Mouse (Mus musculus): ENCODE data around the gene Zfp473. TPM values are rescaled to one million over a fixed set of nuclear protein-coding genes. Genes with fewer than 3 reads are reported as not detected.
"Not testable (repeated sequence)": the region's sequence is repeated elsewhere in the genome, so short reads cannot be mapped to it uniquely, and the experiment has no call there.

Zfp473 gene
- total RNA-seq, 2 experiments from 2014 or later, result 3.3 to 4.6 TPM

GRCm38 (mm10) chr7:44726343-44726742 is 24.5 kb downstream of the Zfp473 start:
- no peak for ATAC-seq (replicated peaks; ENCODE audit: low FRiP score, poor library complexity, severe bottlenecking)

- no peak for ATAC-seq (replicated peaks; ENCODE audit: low FRiP score, poor library complexity, severe bottlenecking)
Measured at GRCm38 (mm10) chr7:44724316-44724715, 26.5 kb downstream of the Zfp473 start.

GRCm38 (mm10) chr7:44722058-44722457 is 28.8 kb downstream of the Zfp473 start:
- no peak for ATAC-seq (replicated peaks; ENCODE audit: low FRiP score, poor library complexity, severe bottlenecking)

- ATAC-seq (replicated peaks; ENCODE audit: low FRiP score, poor library complexity, severe bottlenecking), result no peak
Measured at GRCm38 (mm10) chr7:44709881-44710280, 41.0 kb downstream of the Zfp473 start.

- ATAC-seq (replicated peaks; ENCODE audit: low FRiP score, poor library complexity, severe bottlenecking), result no peak
Measured at GRCm38 (mm10) chr7:44708574-44708973, 42.3 kb downstream of the Zfp473 start, which contains the start of gene Izumo2. TSS of gene Izumo2 (plus strand) at chr7:44708742.

- ATAC-seq (replicated peaks; ENCODE audit: low FRiP score, poor library complexity, severe bottlenecking), result not testable (repeated sequence)
Measured at GRCm38 (mm10) chr7:44708093-44708492, 42.8 kb downstream of the Zfp473 start.

- ATAC-seq (replicated peaks; ENCODE audit: low FRiP score, poor library complexity, severe bottlenecking), result no peak
Measured at GRCm38 (mm10) chr7:44707169-44707675, 43.6 kb downstream of the Zfp473 start.

- ATAC-seq (replicated peaks; ENCODE audit: low FRiP score, poor library complexity, severe bottlenecking), result no peak
Measured at GRCm38 (mm10) chr7:44706322-44706721, 44.5 kb downstream of the Zfp473 start.

- ATAC-seq (replicated peaks; ENCODE audit: low FRiP score, poor library complexity, severe bottlenecking), result no peak
Measured at GRCm38 (mm10) chr7:44705086-44705485, 45.8 kb downstream of the Zfp473 start.

- ATAC-seq (replicated peaks; ENCODE audit: low FRiP score, poor library complexity, severe bottlenecking), result no peak
Measured at GRCm38 (mm10) chr7:44704363-44704762, 46.5 kb downstream of the Zfp473 start.

- ATAC-seq (replicated peaks; ENCODE audit: low FRiP score, poor library complexity, severe bottlenecking), result no peak
Measured at GRCm38 (mm10) chr7:44702985-44703384, 47.9 kb downstream of the Zfp473 start.

GRCm38 (mm10) chr7:44701921-44702320 is 48.9 kb downstream of the Zfp473 start:
- no peak for ATAC-seq (replicated peaks; ENCODE audit: low FRiP score, poor library complexity, severe bottlenecking)

GRCm38 (mm10) chr7:44697980-44698379 is 52.9 kb downstream of the Zfp473 start:
- no peak for ATAC-seq (replicated peaks; ENCODE audit: low FRiP score, poor library complexity, severe bottlenecking)

- no peak for ATAC-seq (replicated peaks; ENCODE audit: low FRiP score, poor library complexity, severe bottlenecking)
Measured at GRCm38 (mm10) chr7:44697191-44697710, 53.6 kb downstream of the Zfp473 start.

GRCm38 (mm10) chr7:44695223-44695622 is 55.6 kb downstream of the Zfp473 start:
- no peak for ATAC-seq (replicated peaks; ENCODE audit: low FRiP score, poor library complexity, severe bottlenecking)

GRCm38 (mm10) chr7:44693427-44694175 is 57.2 kb downstream of the Zfp473 start:
- ATAC-seq (replicated peaks; ENCODE audit: low FRiP score, poor library complexity, severe bottlenecking), result no peak

- ATAC-seq (replicated peaks; ENCODE audit: low FRiP score, poor library complexity, severe bottlenecking), result no peak
Measured at GRCm38 (mm10) chr7:44689331-44689730, 61.5 kb downstream of the Zfp473 start.

GRCm38 (mm10) chr7:44688890-44689289 is 62.0 kb downstream of the Zfp473 start:
- ATAC-seq (replicated peaks; ENCODE audit: low FRiP score, poor library complexity, severe bottlenecking), result no peak

GRCm38 (mm10) chr7:44685531-44686402 is 65.1 kb downstream of the Zfp473 start:
- no peak for ATAC-seq (replicated peaks; ENCODE audit: low FRiP score, poor library complexity, severe bottlenecking)

- ATAC-seq (replicated peaks; ENCODE audit: low FRiP score, poor library complexity, severe bottlenecking), result no peak
Measured at GRCm38 (mm10) chr7:44683656-44684055, 67.2 kb downstream of the Zfp473 start.

Data from erythroid progenitor cell, adult 5-6 weeks (primary cell).